Mouse (Mus musculus): ENCODE data around the gene Psmg4.
A peak's percentile ranks its signal among the peaks of the same experiment; 100 is the strongest.

The Psmg4 gene

DNA sequence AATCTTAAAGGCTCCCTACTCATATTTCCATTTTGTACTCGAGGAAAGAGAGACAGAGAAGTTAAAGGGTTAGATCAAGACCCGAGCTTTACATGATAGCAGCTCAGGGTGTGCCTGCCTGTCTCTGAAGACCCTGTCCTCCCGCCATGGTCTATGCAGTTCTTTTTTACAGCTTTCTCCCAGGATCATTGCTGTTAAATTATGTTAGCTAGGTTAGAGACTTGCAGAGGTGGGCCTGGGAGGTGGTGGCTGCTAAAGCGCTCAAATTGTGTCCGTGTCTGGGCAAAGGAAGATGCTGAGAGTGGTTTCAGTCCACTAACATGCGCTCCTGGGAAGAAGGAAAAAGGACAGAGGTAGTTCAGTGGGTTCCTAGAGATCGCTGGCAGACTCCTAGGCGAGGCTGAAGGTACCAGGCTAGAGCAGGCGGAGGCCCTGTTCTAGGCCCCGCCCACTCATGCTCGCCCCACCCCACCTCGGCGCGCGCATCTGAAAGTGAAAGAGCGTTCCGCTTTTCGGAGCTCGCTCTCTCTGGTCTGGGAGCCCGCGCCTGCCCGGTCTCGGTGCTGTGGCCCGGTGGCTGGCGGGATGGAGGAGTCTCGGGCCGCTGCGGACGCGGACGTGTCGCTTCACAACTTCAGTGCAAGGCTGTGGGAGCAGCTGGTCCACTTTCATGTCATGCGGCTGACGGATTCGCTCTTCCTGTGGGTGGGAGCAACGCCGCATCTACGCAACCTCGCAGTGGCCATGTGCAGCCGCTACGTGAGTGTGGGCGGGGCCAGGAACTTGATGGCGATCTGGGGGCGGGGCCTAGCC is at the start of gene Psmg4:
Psmg4 (plus strand) TSS at position 474 of the 813 bp plus-strand sequence.
- peak; percentile 88 for DNase-seq (ENCODE audit: low read depth, low spot score)

DNA sequence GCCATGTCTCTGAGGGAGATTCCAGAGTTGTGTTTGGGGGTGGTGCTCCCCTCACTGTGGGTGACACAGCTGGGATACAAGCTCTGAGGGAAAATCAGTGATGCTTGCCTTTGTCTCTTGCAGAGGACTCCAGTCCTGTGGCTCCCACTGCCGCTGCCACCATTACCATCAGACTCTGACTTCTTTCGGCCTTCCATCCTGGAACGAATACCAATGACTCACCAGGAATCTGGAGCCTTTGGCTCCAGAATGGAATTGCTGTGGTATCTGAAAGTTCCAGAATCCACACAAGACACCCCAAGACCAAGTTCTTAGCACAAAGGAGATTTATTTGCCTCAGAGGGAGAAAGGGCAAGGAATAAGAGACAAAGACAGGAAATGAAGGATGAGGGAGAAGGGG is 49.7 kb upstream of the Psmg4 start:
- DNase-seq (ENCODE audit: low read depth, low spot score), result no peak

DNA sequence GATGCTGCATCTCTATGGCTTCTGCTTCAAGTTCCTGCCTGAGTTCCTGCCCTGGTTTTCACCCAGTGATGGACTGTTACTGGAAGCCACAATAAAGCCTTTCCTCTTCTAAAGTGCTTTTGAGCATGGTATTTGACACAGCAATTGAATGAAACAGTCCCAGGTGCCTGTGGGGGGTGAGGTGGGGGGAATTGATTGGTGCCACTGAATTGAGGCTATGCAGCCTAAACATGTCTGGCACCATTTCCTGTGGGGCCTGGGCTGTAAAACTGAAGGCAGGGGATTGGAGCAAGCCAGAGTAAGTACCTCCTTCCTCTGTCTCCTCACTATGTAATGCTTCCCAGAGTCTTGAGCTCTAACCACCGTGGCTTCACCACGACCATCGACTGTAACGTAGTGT is 48.1 kb upstream of the Psmg4 start:
- DNase-seq (ENCODE audit: low read depth, low spot score), result no peak

DNA sequence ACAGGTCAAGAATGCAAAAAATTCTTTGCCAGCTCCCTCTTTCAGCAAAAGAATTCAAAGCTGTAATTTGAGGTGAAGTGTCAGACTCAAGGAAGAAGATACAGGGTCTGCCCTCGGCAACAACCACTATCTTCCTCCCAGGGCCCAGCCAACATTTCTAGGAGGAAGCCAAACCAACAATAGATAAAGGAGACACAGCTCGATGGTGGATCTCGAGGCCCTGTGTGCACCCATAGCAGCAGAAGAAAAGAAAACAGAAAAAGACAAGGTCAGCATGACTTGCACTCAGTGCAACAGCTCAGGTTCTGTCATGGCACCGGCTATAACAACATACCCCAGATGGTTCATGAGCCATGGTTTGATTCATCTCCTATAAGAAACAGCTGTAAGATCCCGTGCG is 46.3 kb upstream of the Psmg4 start:
- no peak for DNase-seq (ENCODE audit: low read depth, low spot score)

DNA sequence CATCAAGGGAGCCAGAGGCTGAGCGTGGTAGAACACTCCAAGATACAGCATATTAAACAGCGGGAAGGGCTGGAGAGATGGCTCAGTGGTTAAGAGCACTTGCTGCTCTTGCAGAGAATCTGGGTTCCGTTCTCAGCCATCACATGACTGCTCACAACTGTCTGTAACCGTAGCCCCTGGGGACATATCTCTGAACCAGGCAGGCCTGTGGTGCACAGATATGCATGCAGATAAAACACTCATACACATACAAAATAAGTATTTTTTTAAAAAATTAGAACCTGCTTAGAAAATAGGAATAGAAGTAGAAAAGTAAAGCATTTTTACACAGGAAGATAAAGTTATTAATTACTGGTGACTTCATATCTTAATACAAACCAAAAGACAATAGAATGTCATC is 43.9 kb upstream of the Psmg4 start:
- no peak for DNase-seq (ENCODE audit: low read depth, low spot score)

DNA sequence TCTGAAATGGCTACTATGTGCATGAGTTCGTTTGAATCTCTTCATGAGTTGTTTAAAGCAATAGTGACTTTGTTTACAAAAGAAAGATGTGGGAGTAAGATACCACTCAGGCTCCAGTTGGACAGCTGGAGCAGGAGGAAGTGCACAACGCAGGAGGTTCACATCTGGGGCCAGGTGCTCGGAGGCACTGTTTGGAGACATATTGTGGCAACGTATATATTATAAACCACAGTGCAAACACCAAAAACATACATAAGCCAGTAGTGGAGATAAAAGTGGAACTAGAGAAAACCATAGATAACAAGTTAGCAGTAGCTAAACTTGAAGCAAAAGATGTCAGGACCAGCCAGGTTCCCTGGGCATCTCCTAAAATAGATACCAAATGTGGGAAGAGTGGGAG is 43.4 kb upstream of the Psmg4 start:
- no peak for DNase-seq (ENCODE audit: low read depth, low spot score)

DNA sequence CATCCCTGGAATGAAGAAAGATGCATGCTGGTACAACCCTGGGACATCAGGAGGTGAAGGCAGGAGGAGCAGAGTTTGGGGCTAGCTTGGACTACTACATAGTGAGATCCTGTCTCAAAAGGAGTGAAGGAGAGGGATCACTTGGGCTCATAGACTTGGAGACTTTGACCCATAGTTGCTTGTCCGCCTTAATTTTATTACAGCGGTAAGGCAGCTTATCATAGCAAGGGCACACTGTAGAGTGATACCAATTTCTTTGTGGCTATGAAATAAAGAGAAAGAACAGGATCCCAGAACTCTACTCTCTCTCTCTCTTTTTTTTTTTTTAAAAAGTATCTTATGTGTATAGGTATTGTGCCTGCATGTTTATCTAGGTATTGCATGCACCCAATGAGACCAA is 42.2 kb upstream of the Psmg4 start:
- no peak for DNase-seq (ENCODE audit: low read depth, low spot score)

DNA sequence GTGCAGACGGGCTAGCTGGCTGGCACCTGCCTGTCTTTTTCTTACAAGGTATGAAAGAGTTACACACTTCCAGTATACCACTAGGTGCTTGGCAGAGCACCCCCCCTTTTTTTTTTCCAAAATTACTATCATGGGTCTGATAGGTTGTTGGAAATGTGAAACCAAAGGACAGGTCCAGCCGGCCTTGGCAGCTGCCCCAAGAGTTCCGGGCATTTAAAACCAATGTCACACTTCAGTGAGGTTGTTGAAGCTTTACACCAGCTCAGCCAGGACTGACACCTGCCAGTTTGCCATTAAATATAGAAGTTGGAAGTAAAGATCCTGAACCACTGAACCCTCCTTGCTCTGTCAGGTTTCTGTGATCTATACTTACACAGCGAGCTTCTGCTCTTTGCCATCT is 37.1 kb upstream of the Psmg4 start:
- no peak for DNase-seq (ENCODE audit: low read depth, low spot score)

DNA sequence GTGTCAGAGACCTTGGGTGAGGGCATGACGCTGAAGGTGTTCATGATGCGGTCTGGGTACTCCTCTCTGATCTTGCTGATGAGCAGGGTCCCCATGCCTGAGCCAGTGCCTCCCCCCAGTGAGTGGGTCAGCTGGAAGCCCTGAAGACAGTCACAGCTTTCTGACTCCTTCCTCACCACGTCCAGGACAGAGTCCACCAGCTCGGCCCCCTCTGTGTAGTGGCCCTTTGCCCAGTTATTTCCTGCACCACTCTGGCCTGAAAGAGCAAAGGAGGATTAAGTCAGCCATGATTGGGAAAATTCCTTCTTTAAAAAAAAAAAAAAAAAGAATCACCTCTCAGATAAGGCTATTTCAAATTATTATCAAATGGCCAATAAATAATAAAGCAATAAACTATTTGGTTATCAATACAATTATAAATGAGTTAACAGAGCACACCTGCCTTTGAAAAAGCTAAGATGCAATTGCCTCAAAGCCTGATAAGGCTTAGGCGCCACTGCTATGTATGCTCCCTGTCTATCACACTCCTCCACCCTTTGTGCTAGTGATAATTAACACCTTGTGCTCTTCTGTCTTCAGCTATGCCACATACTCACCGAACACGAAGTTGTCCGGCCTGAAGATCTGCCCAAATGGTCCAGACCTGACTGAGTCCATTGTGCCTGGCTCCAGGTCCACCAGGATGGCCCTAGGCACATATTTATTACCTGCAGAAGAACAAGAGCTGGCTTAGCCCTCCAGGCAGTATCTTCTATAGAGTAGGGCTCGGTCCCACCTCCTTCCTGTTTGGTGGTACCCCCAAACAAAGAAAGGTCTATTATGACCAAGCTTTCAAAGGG is 34.3 kb upstream of the Psmg4 start:
- no peak for DNase-seq (ENCODE audit: low read depth, low spot score)

DNA sequence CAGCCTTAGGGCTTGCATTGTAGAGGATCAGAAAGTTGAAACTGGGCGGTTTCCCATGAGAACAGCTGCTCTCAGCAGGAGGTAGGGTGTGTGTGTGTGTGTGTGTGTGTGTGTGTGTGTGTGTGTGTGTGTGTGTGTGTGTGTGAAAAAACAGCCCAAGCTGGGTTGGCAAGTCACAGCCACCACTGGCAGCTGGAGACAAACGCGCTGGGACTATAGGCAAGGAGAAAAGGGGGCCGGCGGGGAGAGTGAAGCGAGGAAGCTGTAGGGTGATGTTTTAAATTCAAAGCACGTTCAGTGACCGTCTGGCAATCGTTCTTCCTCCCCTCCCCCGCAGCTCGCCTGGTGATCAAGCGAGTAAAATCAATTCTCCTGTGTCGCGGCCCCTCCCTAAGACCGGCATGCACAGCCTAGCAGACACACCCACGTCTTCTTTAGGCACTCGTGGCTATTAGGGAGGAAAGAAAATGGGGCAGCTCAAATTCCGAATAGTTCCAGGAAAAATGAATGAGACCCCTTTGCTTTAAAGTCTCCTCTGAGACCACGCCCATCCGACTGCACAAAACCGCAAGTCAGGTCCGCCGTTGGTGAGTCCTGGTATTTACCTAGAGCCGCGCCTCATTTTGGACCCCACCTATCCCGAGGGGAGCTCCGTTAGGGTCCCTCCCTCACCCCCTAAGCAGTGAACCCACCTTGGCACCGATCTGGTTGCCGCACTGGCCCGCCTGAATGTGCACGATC is 33.1 kb upstream of the Psmg4 start:
- DNase-seq (ENCODE audit: low read depth, low spot score), result no peak

DNA sequence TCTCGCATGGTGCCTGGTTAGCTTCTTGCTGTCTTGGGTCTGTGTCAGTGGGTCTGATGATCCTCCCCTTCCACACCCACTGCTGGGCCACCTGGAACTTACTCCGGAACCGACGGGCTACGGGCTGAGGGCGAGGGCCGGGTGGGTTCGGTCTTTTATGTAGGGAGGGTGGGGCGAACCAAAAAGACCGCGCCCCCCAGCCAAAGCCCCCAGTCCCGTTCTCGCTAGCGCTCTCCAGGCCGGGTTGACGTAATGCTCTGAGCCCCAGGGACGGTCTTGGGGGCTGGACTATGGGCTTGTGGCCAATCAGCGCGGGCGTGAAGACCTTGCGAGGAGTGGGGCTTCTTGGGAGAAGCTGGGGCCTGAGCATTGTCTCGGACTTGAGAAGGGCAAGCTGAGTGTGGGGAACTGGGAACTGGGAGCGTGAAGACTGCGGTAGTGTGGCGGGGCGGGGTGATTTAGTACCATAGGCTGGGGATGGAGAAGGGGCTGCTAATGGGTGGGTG is 32.5 kb upstream of the Psmg4 start, which contains the start of gene Tubb2b:
Tubb2b (minus strand) TSS at position 241 of the 506 bp plus-strand sequence.
- no peak for DNase-seq (ENCODE audit: low read depth, low spot score)

DNA sequence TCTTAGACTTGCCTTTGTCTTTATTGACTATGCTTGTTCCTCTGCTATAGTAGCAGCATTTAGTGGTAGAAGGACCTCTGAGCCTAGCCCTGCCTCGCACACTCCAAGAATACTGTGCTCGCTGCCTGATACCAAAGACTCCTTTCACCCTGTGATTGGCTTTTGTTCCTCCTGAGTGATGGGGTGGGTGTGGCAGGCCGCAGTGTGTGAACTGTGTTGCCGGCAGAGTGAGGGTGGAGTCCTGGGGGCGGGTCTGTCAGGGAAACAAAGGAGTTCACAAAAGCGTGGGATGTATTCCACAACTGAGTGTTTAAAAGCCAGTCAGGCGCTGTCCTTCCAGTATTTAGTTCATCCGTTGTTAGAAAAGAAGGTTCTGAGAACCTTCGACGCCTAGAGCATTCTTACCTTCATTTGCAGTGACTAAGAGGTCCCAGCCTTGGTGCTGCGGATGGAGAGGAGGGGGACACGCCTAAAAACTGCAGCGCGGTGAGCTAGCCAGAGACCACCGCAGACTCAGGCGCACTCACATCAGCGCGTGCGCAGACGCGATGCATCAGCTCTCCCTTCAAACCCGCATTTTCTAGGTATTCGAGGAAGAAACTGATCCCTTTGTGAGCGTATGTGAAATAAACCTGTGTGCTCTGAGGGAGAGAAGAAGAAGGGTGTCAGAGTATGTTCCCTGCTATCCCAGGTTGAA is 31.6 kb upstream of the Psmg4 start:
- no peak for DNase-seq (ENCODE audit: low read depth, low spot score)

DNA sequence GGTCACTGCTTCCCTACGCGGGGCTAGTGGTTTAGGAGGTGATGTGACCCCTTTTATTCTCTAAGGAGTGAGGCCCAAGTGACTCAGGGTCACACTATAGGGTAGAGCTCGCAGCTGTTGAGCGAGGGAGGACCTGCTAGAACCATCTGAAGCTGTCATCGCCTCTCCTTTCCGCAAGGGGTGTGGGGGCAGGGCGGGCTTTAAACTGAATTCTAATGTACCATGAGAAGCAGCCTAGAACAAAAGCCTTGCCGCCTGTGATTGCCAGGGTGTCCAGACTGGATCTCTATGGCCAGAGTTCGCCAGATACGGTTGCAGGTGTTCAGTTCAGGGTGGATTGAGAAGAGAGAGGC is 31.1 kb upstream of the Psmg4 start:
- no peak for DNase-seq (ENCODE audit: low read depth, low spot score)

DNA sequence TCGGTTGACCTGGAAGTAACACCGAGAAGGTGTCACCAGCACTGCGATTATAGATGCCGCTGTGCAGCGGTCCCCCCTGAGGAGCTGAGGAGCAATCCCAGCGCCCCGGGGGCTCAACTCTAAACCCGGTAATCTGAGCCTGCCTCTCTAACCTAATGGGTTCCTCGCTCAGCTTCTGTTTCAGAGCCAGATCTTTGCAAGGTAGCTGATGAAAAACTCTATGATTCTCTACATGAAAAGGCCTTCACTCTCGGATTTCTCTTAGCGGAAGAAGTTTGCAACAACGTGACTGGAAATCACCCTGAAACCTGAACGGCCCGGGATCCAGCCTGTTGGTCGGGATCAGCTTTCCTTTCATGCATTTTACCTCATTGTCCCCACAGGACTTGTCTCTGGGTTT is 30.5 kb upstream of the Psmg4 start:
- no peak for DNase-seq (ENCODE audit: low read depth, low spot score)

DNA sequence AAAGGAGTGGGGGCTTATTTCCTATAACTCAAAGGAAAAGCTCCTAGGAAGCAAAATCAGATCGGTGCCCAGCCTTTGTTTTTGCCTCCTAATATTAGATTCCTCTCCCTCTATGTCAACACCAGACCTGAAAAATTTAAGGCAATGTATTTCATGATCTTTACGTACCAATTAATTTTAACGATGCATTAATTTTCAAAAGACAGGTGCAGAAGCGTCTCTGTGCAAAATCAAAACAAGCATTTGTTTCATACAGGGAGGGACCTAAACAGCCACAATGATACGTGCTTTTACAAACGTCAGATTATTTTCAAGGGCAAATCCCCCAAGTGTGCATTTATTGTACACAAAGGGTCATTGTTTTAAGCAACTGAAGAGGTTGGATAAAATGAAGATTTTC is 29.9 kb upstream of the Psmg4 start:
- no peak for DNase-seq (ENCODE audit: low read depth, low spot score)

DNA sequence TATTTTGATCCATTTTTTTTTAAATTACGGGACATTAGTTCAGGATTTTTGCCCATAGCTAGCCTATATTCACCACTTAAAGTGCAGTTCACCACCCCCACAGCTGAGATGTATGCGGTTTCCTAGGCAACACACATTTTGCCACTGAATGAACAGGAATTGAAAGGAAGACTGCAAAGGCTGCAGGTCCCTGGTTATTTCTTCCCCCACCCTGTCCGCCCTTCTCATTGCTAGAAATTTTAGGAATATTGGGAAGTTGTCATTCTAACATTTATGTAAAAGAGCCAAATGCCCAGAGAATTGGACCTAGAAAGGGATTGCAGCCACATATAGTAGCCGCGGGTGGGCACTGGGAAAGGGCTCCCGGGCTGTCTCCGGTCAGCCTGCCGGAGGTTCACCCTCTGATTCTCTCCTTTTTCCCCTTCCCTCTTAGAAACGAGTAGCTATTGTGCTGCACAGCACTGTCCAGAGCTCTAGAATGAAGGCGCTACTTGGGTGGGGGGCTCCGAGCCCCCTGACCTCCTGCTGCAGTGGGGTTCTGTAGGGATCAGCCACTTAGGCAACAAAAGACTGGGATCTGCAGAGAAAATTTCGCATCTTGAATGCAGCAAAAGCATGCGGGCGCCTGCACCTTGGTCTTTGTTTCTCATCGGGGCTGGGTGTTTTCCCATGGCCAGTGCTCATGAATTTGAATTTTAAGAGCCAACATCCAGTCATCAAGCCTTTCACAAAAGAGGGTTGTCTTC is 29.3 kb upstream of the Psmg4 start:
- DNase-seq (ENCODE audit: low read depth, low spot score), result no peak

DNA sequence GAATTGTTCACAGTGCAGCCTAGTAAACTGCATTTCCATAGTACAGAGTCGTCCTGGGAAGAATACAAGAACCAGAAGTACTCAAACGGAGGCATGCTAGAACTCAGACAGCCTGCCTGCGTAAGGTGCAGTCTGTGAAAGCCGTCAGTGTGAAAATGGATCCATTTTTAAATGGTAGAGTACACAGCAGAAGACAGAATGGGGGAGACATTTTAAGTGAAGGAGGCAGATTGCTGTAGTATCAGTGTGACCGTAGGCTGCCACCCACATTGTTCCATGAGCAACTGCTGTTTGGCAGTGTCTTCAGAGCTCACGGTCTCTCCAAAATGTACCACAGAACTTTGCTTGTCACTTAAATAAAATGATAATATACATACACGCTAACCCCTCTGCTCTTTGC is 28.5 kb upstream of the Psmg4 start:
- DNase-seq (ENCODE audit: low read depth, low spot score), result no peak

DNA sequence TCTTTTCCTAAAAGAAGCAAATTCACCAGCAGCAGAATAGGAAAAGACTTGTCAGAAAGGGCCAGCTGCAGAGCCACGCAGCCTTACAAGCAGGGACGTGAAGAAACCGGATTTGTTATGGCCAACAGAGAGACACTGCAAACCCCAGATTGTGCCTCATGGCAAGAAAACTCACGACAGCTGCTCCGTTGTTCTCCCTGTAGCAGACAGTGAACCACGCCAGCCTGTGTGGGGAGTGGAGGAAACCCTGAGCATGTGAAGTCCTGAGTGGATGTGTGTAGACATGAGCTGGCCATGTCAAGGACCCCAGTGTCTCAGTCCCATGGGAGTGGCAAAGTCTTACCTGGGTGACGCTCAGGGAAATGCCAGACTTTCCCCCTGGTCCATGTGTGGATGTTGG is 26.2 kb upstream of the Psmg4 start:
- no peak for DNase-seq (ENCODE audit: low read depth, low spot score)

DNA sequence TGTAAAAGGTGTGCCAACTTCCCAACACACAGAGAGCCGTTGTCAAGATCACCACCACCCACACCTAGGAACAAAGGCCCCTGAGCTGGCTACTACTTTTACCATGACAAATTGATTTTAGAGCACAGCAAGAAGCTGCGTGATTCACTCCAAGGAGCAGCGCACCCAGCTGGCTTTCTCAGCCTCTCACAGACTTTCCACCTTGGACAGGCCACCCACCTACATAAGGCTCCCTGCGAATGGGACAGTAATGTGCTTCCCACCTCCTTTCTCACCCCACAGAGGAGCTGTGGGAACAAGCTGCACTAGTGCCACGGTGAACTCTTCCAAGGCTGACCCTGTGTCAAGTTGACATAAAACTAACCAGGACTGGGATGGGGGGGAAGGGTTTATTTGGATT is 19.4 kb upstream of the Psmg4 start:
- DNase-seq (ENCODE audit: low read depth, low spot score), result no peak

DNA sequence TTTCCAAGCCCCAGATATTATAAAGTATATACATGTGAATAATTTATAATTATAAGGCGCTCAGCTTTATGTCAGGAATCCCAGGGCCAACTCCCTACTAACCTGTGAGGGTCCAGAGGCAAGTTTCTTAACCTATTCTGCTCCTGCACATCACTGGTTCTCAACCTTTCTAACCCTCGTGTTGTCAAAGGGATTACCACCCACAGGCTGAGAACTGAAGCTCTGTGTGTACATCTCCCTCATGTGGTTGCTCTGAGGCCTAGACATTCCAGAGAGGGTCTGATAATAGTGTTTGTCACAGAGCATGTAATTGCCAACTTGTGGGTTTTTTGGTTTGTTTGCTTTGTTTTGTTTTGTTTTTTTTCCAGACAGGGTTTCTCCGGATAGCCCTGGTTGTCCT is 15.8 kb upstream of the Psmg4 start:
- no peak for DNase-seq (ENCODE audit: low read depth, low spot score)

DNA sequence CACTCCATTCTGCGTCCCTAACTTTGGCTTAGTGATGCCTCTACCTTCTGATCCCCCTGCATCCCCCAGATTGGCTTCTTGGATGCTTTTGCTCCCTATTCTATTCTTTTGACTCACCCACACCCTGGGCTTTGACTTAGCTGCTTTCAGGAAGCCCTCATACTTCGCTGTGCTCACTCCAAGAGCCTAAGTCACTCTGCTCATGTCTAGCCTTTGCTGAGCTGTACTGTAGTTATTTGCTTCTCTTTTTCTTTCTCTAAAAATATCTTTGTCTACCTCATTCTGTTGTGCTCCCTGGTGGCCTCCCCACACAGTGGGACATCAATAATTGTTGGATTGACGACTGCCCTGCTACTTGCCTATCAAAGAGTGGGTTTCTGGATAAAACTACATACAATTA is 14.6 kb upstream of the Psmg4 start:
- DNase-seq (ENCODE audit: low read depth, low spot score), result no peak

Measured in c-Kit-negative CD71-positive TER-119-positive erythroid progenitor cells, embryonic 14.5 days (primary cell).